Mouse (Mus musculus) heart, postnatal 0 days (tissue): Measurements from ENCODE around the gene Napsa. TPM values are rescaled to one million over a fixed set of nuclear protein-coding genes. Genes with fewer than 3 reads are reported as not detected.

ENCODE experiments used
- ATAC-seq: fragments of 200-750 bp; cut with Nextera tagmentation; 2 replicates; pipeline ENCODE4 v1.8.0; 2017; ENCODE audit warnings: low read depth, moderate number of reproducible peaks, moderate library complexity; ENCODE audit not compliant: insufficient read depth
- DNase-seq: peaks from one replicate; pipeline ENCODE4 v3.0.0-alpha.2; 2016; ENCODE audit warnings: low spot score
- H3K27ac ChIP-seq: fragments of 300-500 bp; sonication (generic); 2 replicates; pipeline ENCODE4 v1.5.1; 2014; ENCODE audit warnings: low read depth, mild to moderate bottlenecking
- H3K27me3 ChIP-seq: fragments of 300-500 bp; sonication (generic); 2 replicates; pipeline ENCODE4 v1.6.1; 2014; ENCODE audit warnings: low read length, mixed read lengths; ENCODE audit not compliant: control insufficient read depth, insufficient read depth
- H3K36me3 ChIP-seq: fragments of 300-500 bp; sonication (generic); replicated peaks from 2 replicates; pipeline ENCODE4 v1.6.1; 2014; ENCODE audit warnings: low read length, mixed read lengths; ENCODE audit not compliant: control insufficient read depth, insufficient read depth
- H3K4me1 ChIP-seq: fragments of 300-500 bp; sonication (generic); 2 replicates; pipeline ENCODE4 v1.6.1; 2014; ENCODE audit warnings: antibody characterized with exemption; ENCODE audit not compliant: control insufficient read depth, insufficient read depth
- H3K4me2 ChIP-seq: fragments of 300-500 bp; sonication (generic); 2 replicates; pipeline ENCODE4 v1.6.1; 2014; ENCODE audit warnings: low read depth, mild to moderate bottlenecking, low read length, moderate library complexity
- H3K4me3 ChIP-seq: fragments of 300-500 bp; sonication (generic); 2 replicates; pipeline ENCODE4 v1.5.1; 2014; ENCODE audit warnings: low read depth, low read length
- H3K9ac ChIP-seq: fragments of 300-500 bp; sonication (generic); replicated peaks from 2 replicates; pipeline ENCODE4 v1.6.1; 2014; ENCODE audit warnings: low read depth, low read length, mixed read lengths
- H3K9me3 ChIP-seq: fragments of 300-500 bp; sonication (generic); replicated peaks from 2 replicates; pipeline ENCODE4 v1.6.1; 2016; ENCODE audit warnings: low read length; ENCODE audit not compliant: control insufficient read depth
- CTCF ChIP-seq: IDR thresholded peaks from 2 replicates; pipeline ENCODE4 v1.5.1; 2016; ENCODE audit warnings: antibody characterized with exemption, control low read depth, low read depth
- EP300 ChIP-seq: IDR thresholded peaks from 2 replicates; pipeline ENCODE4 v1.6.1; 2016; ENCODE audit warnings: antibody characterized with exemption, low read depth
- WGBS: fragments of 180-500 bp; shearing (Covaris S2); extraction: QIAGEN DNeasy Blood & Tissue Kit; methylation state at CpG from one replicate; pipeline ENCODE4 v1.1.7; 2014; 5-methylcytosine and 5-hydroxymethylcytosine counted together
- polyA plus RNA-seq: library from polyadenylated mRNA; unstranded; fragments of >200 nt; fragmentation: Nextera tagmentation; extraction: Ambion mirVana; gene quantifications from 2 replicates; pipeline ENCODE4 v1.2.1, GENCODE M21; 2015
- total RNA-seq: library from RNA; depleted of rRNA; stranded (reverse); fragments of >200 nt; gene quantifications from 2 replicates; pipeline ENCODE4 v1.2.3, GENCODE M21; 2014; ENCODE audit warnings: low replicate concordance

Napsa gene
- total and polyA plus RNA-seq, 2 experiments from 2014 or later, result 0.81 TPM; not detected in 1

DNA sequence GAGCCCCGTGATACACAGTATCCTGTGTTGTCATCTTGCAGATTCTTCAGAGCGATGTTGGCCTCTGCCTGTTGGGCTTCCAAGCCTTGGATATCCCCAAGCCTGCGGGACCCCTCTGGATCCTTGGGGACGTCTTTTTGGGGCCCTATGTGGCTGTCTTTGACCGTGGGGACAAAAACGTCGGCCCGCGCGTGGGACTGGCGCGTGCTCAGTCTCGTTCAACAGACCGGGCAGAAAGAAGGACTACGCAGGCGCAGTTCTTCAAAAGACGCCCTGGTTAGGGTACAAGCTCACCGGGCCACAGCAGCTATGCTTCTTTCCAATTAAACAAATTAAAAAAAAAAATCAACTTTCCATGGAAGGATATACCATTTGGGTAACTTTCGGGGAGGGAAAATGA, 14.3 kb downstream of the Napsa start:
- Histone ChIP-seq H3K4me3 (peak overlapping the region; percentile 20), H3K9ac (no peak overlapping the region), H3K4me1 (peaks cover 11% of the 10 kb centered on the region), H3K4me2 (peak overlapping the region; percentile 33; the same call in 1 of the 2 replicates), H3K9me3 (no peaks in the 10 kb centered on the region), H3K36me3 (no peaks in the 10 kb centered on the region), H3K27me3 (peaks cover 65% of the 10 kb centered on the region), H3K27ac (no peak overlapping the region)
- no peak for ATAC-seq
- 10% methylated on average over 19 of the region's 19 CpGs for WGBS
- TF ChIP-seq EP300, result no peak
- TF ChIP-seq CTCF, result no peak
- DNase-seq, result no peak

- no peaks in the 10 kb centered on the region for H3K36me3 ChIP-seq
- ATAC-seq (0 out of 2 replicates have a peak, but pooled peaks have one; percentile 13), DNase-seq (peak; percentile 14)
- H3K9me3 ChIP-seq, result no peaks in the 10 kb centered on the region
- under 1% methylated on average over 18 of the region's 18 CpGs for WGBS
- H3K9ac ChIP-seq, result no peak overlapping the region
- peaks cover 70% of the 10 kb centered on the region for H3K27me3 ChIP-seq
- no peak overlapping the region for H3K27ac ChIP-seq
- H3K4me1 ChIP-seq, result peaks cover 12% of the 10 kb centered on the region
- TF ChIP-seq CTCF (no peak), EP300 (no peak)
- H3K4me3 ChIP-seq, result peak overlapping the region; percentile 20
- peak overlapping the region; percentile 33; the same call in 1 of the 2 replicates for H3K4me2 ChIP-seq
Measured at GRCm38 (mm10) chr7:44586930-44587329, 14.8 kb downstream of the Napsa start.

DNA sequence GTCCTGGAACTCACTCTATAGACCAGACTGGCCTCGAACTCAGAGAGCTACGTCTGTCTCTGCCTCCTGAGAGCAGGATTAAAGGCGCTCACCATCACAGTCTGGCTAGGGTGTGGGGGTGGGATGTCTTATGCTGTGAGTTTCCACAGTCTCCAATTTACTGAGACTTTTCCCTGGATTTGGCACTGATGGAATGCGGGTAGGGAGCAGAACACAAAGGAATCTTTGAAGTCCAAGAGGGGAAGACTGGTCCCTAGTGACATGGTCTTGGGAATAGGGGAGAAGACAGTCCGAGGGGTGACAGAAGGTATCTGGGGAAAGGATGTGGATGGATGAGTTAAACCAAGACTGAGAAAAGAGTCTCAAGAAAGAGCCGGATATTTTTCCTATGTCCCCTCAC, 15.5 kb downstream of the Napsa start:
- ATAC-seq (no peak), DNase-seq (no peak)
- peaks cover 77% of the 10 kb centered on the region for H3K27me3 ChIP-seq
- peaks cover 12% of the 10 kb centered on the region for H3K4me1 ChIP-seq
- H3K4me3 ChIP-seq, result no peak overlapping the region
- TF ChIP-seq CTCF, result no peak
- H3K36me3 ChIP-seq, result no peaks in the 10 kb centered on the region
- no peak overlapping the region for H3K9ac ChIP-seq
- H3K4me2 ChIP-seq, result no peak overlapping the region
- H3K27ac ChIP-seq, result no peak overlapping the region
- H3K9me3 ChIP-seq, result no peaks in the 10 kb centered on the region
- WGBS, result 34% methylated on average over 6 of the region's 6 CpGs

- 11% methylated on average over 12 of the region's 12 CpGs for WGBS
- H3K4me2 ChIP-seq, result peak overlapping the region; percentile 61; the same call in 1 of the 2 replicates
- no peak for ATAC-seq
Measured at GRCm38 (mm10) chr7:44588338-44588737, 16.2 kb downstream of the Napsa start.

DNA sequence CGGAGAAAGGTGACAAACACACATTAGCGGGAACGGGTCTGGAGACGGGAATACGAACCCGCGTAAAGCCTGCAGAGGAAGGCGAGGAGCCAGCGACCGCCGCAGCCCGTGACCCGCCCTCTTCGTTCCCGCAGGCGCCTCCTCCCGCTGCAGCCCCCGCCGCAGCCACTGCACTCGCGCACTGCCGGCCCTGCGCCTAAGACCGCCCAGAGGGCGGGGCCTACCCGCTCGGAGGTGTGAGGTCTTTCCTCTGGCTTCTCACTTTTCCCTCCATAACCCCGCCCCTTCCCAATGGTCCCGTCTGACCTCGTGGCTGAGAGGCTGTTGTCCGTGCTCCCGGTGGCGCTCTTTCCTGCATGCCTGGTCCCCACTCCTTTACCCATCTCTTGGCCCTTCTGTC, 17.0 kb downstream of the Napsa start:
- H3K4me3 ChIP-seq, result peak overlapping the region; percentile 42
- TF ChIP-seq CTCF (no peak), EP300 (no peak)
- DNase-seq (no peak), ATAC-seq (no peak)
- peaks cover 12% of the 10 kb centered on the region for H3K4me1 ChIP-seq
- no peak overlapping the region for H3K27ac ChIP-seq
- no peaks in the 10 kb centered on the region for H3K9me3 ChIP-seq
- WGBS, result 1% methylated on average over 31 of the region's 33 CpGs
- peaks cover 91% of the 10 kb centered on the region for H3K27me3 ChIP-seq
- no peaks in the 10 kb centered on the region for H3K36me3 ChIP-seq
- no peak overlapping the region for H3K9ac ChIP-seq
- H3K4me2 ChIP-seq, result peak overlapping the region; percentile 61

More at GRCm38 (mm10) chr7:44588338-44588737, 16.2 kb downstream of the Napsa start:
- TF ChIP-seq EP300 (no peak), CTCF (no peak)
- no peaks in the 10 kb centered on the region for H3K36me3 ChIP-seq
- H3K27ac ChIP-seq, result no peak overlapping the region
- no peaks in the 10 kb centered on the region for H3K9me3 ChIP-seq
- DNase-seq, result no peak
- no peak overlapping the region for H3K4me3 ChIP-seq
- H3K4me1 ChIP-seq, result peaks cover 12% of the 10 kb centered on the region
- no peak overlapping the region for H3K9ac ChIP-seq
- H3K27me3 ChIP-seq, result peaks cover 84% of the 10 kb centered on the region

DNA sequence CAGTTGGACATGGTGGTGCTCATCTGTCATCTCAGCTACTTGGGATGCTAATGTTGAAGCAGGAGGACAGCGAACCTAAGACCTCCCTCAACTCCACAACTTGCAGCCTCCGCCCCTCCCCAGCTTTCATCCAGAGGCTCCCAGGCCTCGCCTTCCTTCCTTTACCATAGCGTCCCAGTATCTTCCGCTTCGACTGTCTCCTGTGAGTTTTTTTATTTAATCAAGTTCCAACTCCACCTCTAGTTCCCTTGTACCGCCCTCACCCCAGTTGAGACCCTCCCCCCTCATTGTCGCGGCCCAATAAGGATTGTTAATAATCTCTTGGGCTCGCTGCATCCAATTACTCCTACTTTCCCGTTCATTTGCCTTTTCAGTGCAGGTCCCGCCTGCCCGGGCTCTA, 17.8 kb downstream of the Napsa start:
- H3K9ac ChIP-seq, result no peak overlapping the region
- H3K9me3 ChIP-seq, result no peaks in the 10 kb centered on the region
- H3K4me1 ChIP-seq, result peaks cover 12% of the 10 kb centered on the region
- peaks cover 91% of the 10 kb centered on the region for H3K27me3 ChIP-seq
- no peak overlapping the region for H3K4me3 ChIP-seq
- H3K4me2 ChIP-seq, result 0 out of 2 replicates have a peak overlapping the region, but pooled peaks have one; percentile 91
- WGBS, result 6% methylated on average over 13 of the region's 13 CpGs
- DNase-seq (no peak), ATAC-seq (no peak)
- TF ChIP-seq CTCF (no peak), EP300 (no peak)
- H3K36me3 ChIP-seq, result no peaks in the 10 kb centered on the region
- no peak overlapping the region for H3K27ac ChIP-seq
